In the genomic region with DNA sequence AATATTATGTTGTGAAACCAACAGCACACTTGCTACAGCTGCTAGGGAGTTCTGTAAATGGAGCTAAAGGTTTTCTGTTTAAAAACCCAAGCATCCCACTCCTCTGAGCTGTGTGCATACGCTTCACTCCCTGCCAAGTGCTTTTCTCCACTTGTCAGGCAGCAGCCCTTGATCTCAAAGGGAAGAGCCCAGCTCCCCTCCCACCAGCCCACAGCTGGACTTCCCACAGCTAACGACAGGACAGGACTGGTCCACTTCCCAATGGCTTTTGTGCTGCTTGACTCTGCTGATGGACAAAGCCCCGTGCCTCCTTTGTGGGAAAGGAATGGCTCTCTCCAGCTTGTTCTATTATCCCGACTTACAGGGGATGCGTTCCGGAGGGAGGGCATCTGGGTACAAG, we compare ENCODE assay signal across 11 mouse cellular contexts.
A peak's percentile ranks its signal among the peaks of the same experiment; 100 is the strongest.
DNase-seq lines count a peak whose midpoint lies in the region; ATAC-seq and TF ChIP-seq lines count a peak whose summit lies in the region.
"Had no signal": no experiment of that assay in that cellular context is flagged by ENCODE, and none has a peak within 500 bp of the region (broad histone marks: within the 10 kb centered on the region; RNA-seq: fewer than 3 reads in every experiment).

No protein-coding gene starts in this region.

- H3K9me3 ChIP-seq in embryonic facial prominence, embryonic 10.5 days: peaks cover 3% of the 10 kb centered on the region; the same call in 1 of the 2 replicates
- H3K9me3 ChIP-seq in hindbrain, embryonic 14.5 days (ENCODE audit: control insufficient read depth, low read length): no peaks in the 10 kb centered on the region
- no peaks in the 10 kb centered on the region for H3K9me3 ChIP-seq in midbrain, postnatal 0 days (ENCODE audit: low read length)
- H3K9me3 ChIP-seq: embryonic facial prominence, embryonic 13.5 days had no signal

- H3K4me3 ChIP-seq in embryonic facial prominence, embryonic 10.5 days: 0 out of 2 replicates have a peak overlapping the region, but pooled peaks have one; percentile 1
- H3K4me3 ChIP-seq in hindbrain, embryonic 14.5 days (replicated peaks; ENCODE audit: low read length): no peak overlapping the region
- H3K4me3 ChIP-seq in midbrain, postnatal 0 days (ENCODE audit: low read depth, low read length): no peak overlapping the region
- H3K4me3 ChIP-seq: embryonic facial prominence, embryonic 13.5 days; heart, embryonic 12.5 days had no signal

- peak overlapping the region; percentile 23; the same call in 1 of the 2 replicates for H3K4me2 ChIP-seq in hindbrain, embryonic 14.5 days (replicated peaks)
- H3K4me2 ChIP-seq in midbrain, postnatal 0 days (ENCODE audit: low read depth, low read length, poor library complexity, severe bottlenecking): peak overlapping the region; percentile 15; the same call in 1 of the 2 replicates
- H3K4me2 ChIP-seq: embryonic facial prominence, embryonic 13.5 days; heart, embryonic 12.5 days had no signal

- DNase-seq in heart, postnatal 10 days: peak; percentile 8 to 15
- no peak for DNase-seq in heart, postnatal 14 days
- peak; percentile 61 for DNase-seq in embryonic facial prominence, embryonic 10.5 days (ENCODE audit: low spot score)
- no peak for DNase-seq in hindbrain, embryonic 14.5 days (ENCODE audit: low spot score)
- DNase-seq in midbrain, postnatal 0 days (ENCODE audit: low spot score): peak; percentile 39
- no peak for DNase-seq in gastrocnemius, postnatal 10 days
- no peak for DNase-seq in testis, postnatal 10 days (ENCODE audit: low spot score)
- no peak for DNase-seq in adrenal gland, adult 2 months
- DNase-seq: lung, adult 2 months had no signal

- peak; percentile 28; the same call in 1 of the 2 replicates for ATAC-seq in hindbrain, embryonic 14.5 days (ENCODE audit: low FRiP score)
- ATAC-seq in midbrain, postnatal 0 days (ENCODE audit: low FRiP score): peak; percentile 26; the same call in 1 of the 2 replicates

- peak overlapping the region; percentile 68 for H3K27ac ChIP-seq in embryonic facial prominence, embryonic 10.5 days (replicated peaks)
- H3K27ac ChIP-seq in hindbrain, embryonic 14.5 days: no peak overlapping the region
- H3K27ac ChIP-seq in midbrain, postnatal 0 days (ENCODE audit: low read depth, low read length): no peak overlapping the region
- H3K27ac ChIP-seq: embryonic facial prominence, embryonic 13.5 days had no signal

- WGBS in embryonic facial prominence, embryonic 10.5 days: 13% methylated on average over 6 of the region's 6 CpGs
- WGBS in hindbrain, embryonic 14.5 days: 5% methylated on average over 6 of the region's 6 CpGs
- WGBS in midbrain, postnatal 0 days: 14% methylated on average over 6 of the region's 6 CpGs

- intact Hi-C loops in heart, postnatal 10 days (cut with DNase I): loop anchor here (5.0 kb wide), 2 partner anchors 102 to 243 kb away; no protein-coding TSS in a partner anchor
- intact Hi-C loops in heart, postnatal 14 days (cut with DNase I): loop anchor here (10.0 kb wide), 1 partner anchor 99 kb away; no protein-coding TSS in a partner anchor

- no peaks in the 10 kb centered on the region for H3K36me3 ChIP-seq in embryonic facial prominence, embryonic 10.5 days (replicated peaks)
- H3K36me3 ChIP-seq in hindbrain, embryonic 14.5 days (replicated peaks; ENCODE audit: control insufficient read depth, insufficient read depth): no peaks in the 10 kb centered on the region
- no peaks in the 10 kb centered on the region for H3K36me3 ChIP-seq in midbrain, postnatal 0 days (ENCODE audit: insufficient read depth, low read length)
- H3K36me3 ChIP-seq: embryonic facial prominence, embryonic 13.5 days had no signal

- no peaks in the 10 kb centered on the region for H3K27me3 ChIP-seq in embryonic facial prominence, embryonic 10.5 days (replicated peaks; ENCODE audit: low read depth, poor library complexity, severe bottlenecking)
- no peaks in the 10 kb centered on the region for H3K27me3 ChIP-seq in hindbrain, embryonic 14.5 days (ENCODE audit: control insufficient read depth, insufficient read depth, low read length)
- H3K27me3 ChIP-seq in midbrain, postnatal 0 days (ENCODE audit: insufficient read depth, low read length): no peaks in the 10 kb centered on the region
- H3K27me3 ChIP-seq: embryonic facial prominence, embryonic 13.5 days; heart, embryonic 12.5 days had no signal

- peak overlapping the region; percentile 13; the same call in 1 of the 2 replicates for H3K9ac ChIP-seq in hindbrain, embryonic 14.5 days
- peak overlapping the region; percentile 19; the same call in 1 of the 2 replicates for H3K9ac ChIP-seq in midbrain, postnatal 0 days (replicated peaks; ENCODE audit: low read length, poor library complexity, severe bottlenecking)
- H3K9ac ChIP-seq: embryonic facial prominence, embryonic 13.5 days had no signal

- TF ChIP-seq CTCF in midbrain, postnatal 0 days (IDR thresholded peaks at IDR 0.05): no peak

- H3K4me1 ChIP-seq in embryonic facial prominence, embryonic 10.5 days: peaks cover 57% of the 10 kb centered on the region
- H3K4me1 ChIP-seq in hindbrain, embryonic 14.5 days (replicated peaks; ENCODE audit: control insufficient read depth, insufficient read depth, low read length): peaks cover 33% of the 10 kb centered on the region
- H3K4me1 ChIP-seq in midbrain, postnatal 0 days (ENCODE audit: insufficient read depth, low read length): peaks cover 15% of the 10 kb centered on the region

Comparison
In these comparisons a context has a peak if more than half of its experiments do, and no peak if none do; other contexts are left out.
1. DNase-seq: peak in heart, postnatal 10 days (2 of 2), embryonic facial prominence, embryonic 10.5 days (single experiment) and midbrain, postnatal 0 days (single experiment); none in heart, postnatal 14 days (0 of 2), hindbrain, embryonic 14.5 days (single experiment), gastrocnemius, postnatal 10 days (single experiment), testis, postnatal 10 days (single experiment) and adrenal gland, adult 2 months (single experiment).